Mouse (Mus musculus): ENCODE data around the gene Tank. TPM values are rescaled to one million over a fixed set of nuclear protein-coding genes. Genes with fewer than 3 reads are reported as not detected.

The Tank gene
- total RNA-seq (2021), result 10 to 100 TPM; 27.7 to 31.9 TPM
- long read RNA-seq, transcript Tank-203 (8 exons, 2,039 nt), result major isoform, 7 of 14 reads
- long read RNA-seq, partial matches to known transcripts, result 1 of 14 reads
- long read RNA-seq, other reads (novel, unspliced or antisense), result 6 of 14 reads

DNA sequence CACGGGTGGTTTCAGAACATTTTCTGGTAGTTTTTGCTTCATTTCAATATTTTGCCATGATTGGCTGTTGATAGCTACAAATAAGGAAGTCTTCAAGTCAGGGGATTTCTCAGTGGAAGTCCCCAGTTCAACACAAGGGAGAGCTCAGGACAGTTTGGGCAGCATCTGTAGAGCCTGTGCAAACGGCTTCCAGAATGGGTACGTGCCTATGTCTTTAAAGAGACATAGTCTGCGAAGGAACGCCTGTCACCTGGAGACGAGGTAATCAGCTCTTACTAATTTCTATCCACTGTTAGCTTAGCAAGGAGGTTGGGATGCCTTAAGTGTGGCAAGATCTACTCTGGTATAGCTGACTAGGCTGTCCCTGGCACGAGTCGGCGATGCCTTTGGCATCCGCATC is at the start of gene Tank:
TSS of gene Tank (plus strand) at position 153 of the 400 bp plus-strand sequence.
- no peak for DNase-seq (ENCODE audit: low spot score in 2 of 2)

DNA sequence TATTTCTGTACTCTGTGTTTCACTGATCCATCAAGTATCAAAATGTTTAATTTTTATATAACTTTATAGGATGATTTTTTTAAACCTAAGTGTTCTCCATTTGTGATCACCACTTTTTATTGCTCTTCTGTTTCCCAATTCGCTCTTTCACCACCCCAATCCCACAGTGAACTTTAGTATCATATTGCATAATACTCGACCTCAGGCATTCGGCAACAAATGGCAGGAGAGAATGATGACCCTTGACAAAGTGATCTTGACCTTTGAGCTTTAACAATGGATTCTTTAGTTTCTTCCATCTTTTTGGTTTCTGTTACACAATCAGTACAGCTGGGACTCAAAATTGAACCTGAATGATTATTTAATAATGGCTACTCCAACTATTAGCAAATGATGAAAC is 46.1 kb upstream of the Tank start:
- DNase-seq (ENCODE audit: low spot score in 2 of 2), result no peak

DNA sequence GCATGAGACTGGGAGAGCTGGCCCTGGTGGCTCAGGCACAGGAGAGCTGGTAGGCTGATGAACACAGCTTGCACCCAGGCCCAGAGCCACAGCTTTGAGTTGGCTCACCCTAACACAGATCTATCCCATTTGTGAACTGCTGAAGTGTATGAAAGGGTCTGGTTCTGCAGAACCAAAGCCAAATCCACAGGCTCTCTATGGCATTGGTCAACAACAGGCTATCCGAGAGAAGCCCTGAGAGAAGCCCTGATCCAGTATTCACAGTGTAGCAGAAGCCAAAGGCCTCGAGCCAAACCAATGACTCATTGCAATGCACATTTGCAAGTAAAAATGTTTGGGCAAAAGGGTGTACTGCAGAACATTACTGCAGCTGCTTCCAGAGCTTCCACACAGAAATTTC is 45.3 kb upstream of the Tank start:
- peak; percentile 30 to 85 for DNase-seq (ENCODE audit: low spot score in 2 of 2)

DNA sequence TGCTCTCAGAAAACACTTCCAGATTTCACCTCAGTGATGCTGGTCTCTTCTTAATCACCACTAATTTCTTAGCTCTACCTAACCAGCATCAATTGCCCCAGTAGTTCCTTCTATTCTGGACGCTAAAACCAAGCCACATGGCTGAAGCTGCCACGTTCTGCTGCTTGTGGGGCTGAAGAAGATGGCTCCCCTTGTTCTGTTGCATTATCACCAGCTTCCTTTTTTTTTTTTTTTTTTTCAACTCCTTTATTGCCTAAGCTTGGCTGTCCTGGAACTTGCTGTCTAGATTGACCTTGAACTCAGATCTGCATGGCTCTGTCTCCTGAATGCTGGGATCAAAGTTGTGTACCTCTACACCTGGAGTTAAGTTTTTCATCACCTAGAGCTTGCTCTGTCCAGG is 41.5 kb upstream of the Tank start:
- DNase-seq (ENCODE audit: low spot score in 2 of 2), result no peak

DNA sequence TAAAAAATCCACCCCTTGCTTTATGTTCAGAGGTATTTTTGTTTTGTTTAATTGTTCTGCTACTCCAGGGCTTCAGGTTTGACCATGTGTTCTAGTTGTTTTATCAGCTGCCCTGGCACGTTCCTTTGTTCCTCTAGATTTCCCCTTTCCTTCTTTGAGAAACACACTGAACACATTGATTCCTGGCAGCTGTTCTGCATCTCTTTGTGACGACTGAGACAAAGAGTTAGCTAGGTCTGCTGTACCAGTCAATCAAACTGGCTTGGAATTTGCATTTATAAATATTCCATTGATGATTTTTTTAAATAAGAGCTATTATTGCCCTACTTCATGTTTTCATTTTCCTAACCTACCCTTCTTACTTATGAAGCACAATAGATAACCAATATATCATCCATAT is 39.0 kb upstream of the Tank start:
- no peak for DNase-seq (ENCODE audit: low spot score in 2 of 2)

DNA sequence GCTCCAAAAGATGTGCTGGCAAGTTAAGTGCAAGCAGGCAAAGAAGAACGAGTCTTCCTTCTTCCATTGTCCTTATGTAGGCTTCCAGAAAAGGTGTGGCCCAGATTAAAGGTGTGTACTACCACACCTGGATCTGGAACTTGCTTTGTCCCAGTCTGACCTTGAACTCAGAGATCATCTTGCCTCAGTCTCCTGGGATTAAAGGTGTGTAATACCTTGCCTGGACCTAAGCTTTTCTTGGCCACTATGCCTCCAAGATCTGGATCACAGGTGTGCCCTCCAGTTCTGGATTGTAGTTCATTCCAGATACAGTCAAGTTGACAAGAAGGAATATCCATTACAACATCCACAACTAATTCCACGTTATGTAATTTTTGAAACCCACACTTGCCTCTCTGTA is 36.0 kb upstream of the Tank start:
- DNase-seq (ENCODE audit: low spot score in 2 of 2), result no peak

DNA sequence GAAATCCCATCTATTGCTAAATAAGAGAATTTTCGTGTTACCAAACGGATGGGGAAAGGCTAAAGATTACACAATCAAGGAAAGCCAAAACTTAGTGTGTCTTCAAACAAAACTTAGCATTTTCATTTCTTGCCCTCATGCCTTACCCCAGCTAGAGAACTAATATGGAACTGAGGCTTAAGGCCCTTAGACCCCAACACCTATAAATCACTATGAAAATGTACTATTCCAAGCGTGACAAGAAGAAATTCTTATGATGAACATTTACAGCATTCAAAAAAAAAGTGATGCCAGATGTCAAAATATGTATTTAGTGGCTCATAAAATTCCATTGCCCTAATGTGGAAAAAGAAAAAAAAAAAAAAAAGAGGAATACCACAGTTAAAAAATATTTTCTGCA is 32.7 kb upstream of the Tank start:
- DNase-seq (ENCODE audit: low spot score in 2 of 2), result no peak

DNA sequence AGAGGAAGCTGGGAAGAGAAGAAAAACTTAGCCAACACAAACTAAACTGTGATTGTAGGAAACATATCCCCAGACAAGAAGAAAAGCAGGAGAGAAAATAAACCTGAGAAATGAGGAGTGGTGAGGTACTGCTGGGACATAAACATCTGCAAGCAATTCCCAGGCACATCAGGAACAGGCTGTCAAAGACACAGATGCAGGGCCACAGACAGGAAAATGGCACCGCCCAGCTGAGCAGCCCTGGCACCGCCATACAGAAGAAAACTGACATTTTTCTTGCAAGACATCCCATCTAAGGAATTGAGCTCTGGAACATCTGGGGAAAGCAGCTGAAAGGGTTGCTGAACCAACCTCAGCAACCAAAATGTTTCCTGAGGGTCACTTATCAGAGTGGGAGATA is 30.4 kb upstream of the Tank start:
- no peak for DNase-seq (ENCODE audit: low spot score in 2 of 2)

DNA sequence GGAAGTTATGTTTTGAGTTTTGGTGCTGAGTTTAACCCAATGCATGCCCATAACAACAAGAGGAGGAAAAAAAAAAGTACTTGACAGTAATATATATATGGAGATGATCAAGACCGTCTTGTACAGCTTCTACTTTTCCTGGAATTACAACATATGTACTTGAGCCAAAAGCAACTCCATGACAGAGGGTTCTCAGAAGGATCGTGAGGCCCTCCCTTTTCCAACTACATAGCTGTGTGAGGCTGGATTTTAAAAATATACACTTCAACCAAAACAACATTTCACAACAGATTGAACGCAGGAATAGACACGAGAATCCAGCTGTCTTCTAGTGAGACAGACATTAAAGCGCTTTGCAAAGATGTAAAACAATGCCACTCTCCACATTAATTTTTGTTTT is 26.7 kb upstream of the Tank start:
- no peak for DNase-seq (ENCODE audit: low spot score in 2 of 2)

DNA sequence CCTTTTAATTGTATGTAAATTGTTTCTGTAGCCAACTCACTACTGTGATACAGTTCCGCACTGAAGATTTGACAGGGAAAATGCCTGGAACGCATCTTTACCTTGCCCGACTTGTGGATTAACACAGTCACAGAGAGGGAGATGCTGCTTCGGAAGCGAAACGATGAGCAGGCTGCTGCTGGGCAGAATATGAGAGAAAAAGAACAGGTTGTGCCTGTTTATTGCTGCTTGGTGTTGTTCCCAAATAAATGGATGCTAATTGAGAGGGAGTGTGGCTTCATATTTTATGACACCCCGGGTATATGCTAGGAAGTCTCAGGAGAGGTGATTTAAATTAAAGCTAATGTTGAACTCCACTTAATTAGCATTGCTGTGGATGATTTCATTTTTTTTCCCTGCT is 23.0 kb upstream of the Tank start:
- no peak for DNase-seq (ENCODE audit: low spot score in 2 of 2)

DNA sequence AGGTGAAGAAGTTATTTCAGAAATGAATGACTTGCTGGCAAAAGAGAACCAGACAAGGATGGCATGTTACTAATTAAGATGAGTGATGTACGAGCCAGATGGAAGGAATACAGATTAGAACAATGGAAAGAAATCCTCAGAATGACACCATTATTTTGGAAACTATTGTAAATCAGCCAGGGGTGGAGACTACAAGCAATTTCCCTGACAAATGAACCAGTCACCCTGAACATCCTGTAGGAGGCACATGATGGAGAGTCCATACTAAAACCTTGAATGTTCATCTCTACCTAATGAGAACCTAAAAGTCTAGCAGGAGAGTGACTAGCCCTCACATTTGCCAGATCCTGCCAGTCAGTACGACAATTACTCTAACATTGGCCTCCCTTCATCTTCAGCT is 22.6 kb upstream of the Tank start:
- DNase-seq (ENCODE audit: low spot score in 2 of 2), result no peak

DNA sequence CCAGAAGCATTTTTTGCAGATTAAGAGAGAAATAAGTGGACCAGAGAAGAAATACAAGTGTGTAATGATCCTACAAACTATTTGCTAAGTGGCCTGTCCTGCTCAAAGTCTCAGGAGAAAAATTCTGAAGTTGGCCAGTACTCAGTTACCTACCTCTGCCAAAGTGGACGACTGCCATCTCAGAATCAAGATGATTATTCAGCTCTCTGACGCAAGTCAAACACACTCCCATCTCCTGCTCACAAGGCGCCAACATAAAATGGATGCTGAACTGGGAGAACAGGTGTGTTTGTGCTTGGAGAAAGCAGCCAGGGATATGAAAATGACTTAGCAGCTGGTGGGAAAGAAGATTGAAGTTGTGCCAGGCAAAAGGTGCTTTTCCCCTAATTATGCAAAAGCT is 21.7 kb upstream of the Tank start:
- DNase-seq (ENCODE audit: low spot score in 2 of 2), result no peak

DNA sequence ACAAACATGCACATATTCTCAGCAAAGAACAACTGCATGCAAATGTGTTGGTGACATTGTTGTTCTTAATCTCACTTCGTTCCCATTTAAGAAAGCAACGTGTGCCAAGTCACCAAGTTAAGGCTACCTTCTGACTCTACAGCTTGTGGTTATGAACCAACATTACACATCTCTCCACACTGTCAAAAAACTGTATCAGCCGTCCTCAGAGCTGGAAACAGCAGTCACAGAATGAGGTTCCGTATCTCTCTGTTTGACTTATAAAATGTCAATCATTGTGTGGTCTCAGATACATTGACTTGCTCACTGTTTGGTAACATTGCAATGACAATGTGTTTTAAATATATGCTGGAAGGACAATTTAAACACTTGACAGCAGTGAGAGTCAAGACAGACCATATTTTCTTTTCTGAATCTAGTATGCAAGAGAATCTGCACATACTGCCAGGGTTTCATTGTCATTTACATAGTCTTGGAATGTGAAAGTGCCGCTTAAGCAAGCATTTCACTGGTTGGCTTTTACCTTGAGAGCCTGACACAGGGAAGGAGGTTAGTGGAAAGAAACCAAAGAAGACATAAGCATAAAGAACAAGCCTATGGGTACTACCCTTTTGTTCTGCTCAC is 20.4 kb upstream of the Tank start:
- DNase-seq (ENCODE audit: low spot score in 2 of 2), result no peak

DNA sequence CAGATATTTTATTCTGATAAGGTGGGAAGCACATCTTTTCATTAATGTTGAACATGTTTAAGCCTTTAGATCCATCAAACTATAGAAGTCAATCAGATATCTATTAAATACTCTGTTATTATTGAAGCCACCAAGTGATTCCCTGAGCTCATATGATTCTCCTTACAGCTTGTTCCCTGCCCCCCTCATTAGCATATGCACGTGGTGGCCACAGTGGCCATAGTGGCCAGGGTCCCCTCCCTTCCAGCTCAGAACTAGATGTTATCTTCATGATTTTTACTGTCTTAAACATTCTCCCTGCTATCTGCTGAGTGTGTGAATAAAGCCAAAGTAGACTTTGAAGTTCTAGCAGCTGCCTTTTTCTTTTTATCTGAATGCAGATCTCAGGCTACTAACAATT is 17.3 kb upstream of the Tank start:
- DNase-seq (ENCODE audit: low spot score in 2 of 2), result no peak

DNA sequence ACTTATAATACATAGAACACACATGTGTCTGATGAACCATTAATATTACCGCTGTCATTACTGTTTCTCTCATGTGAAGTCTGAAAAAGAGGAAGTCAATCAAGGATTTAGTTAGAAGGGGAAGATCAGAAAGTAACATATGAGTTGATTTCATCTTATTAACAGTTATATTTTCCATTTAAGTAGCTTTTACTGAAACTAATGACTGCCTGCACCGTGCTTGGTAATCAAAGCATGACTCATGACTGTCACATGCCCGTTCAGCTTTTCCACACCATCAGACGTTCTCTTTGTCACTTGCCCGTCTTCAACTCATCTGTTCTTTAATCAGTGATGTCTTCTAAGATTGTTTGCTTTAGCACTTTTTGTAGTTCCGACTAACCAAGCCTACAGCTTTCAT is 15.2 kb upstream of the Tank start:
- DNase-seq (ENCODE audit: low spot score in 2 of 2), result no peak

DNA sequence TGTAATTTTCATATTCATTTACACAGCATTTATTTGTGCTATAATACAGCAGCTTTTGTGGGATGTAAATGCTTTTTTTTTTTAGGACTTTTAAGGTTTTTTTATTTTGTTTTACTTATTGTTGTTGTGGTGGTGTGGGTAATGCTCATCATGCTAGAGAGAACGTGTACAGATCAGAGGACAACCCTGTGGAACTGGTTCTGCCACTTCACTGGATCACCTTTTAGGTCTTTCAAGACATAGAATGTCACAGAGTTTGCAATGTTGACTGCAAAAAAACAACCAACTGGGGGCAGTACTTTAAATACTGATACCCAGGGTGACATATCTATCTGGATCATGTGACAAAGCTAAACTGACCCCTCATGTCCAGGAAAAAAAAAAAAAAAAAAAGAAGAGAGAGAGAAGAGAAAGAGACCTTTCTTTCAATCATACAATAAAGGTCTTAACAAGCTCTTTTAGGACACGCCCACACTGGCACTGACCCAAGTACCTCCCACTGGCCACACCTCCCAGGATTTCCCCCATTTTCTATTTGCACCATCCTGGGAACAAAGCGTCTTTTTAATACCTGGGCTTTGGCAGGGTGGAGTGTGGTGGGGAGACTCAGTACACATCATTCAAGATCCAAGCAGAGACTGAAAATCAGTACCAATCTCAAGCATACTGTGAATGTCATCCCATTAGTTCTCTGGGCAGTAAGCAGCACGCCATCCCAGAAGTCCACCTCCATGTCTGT is 11.2 kb upstream of the Tank start:
- no peak for DNase-seq (ENCODE audit: low spot score in 2 of 2)

DNA sequence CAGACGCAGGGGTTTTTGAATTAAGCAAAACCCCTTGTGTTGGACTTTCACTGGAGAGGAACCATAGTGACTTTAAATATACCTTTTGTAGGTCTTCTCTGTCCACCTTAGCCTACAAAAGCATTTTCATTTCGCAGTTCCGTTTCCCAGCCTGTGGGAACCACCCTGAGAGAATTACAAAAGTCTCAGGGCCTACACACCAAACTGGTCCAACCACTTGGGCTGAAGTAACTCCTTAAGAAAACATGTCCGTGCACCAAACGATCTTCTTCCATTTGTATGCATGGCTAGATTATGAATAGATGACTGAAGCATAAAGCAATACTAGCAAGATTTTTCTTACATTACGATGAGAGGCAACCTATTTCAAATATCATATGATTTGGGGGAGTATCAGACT is 9.2 kb upstream of the Tank start:
- no peak for DNase-seq (ENCODE audit: low spot score in 2 of 2)

DNA sequence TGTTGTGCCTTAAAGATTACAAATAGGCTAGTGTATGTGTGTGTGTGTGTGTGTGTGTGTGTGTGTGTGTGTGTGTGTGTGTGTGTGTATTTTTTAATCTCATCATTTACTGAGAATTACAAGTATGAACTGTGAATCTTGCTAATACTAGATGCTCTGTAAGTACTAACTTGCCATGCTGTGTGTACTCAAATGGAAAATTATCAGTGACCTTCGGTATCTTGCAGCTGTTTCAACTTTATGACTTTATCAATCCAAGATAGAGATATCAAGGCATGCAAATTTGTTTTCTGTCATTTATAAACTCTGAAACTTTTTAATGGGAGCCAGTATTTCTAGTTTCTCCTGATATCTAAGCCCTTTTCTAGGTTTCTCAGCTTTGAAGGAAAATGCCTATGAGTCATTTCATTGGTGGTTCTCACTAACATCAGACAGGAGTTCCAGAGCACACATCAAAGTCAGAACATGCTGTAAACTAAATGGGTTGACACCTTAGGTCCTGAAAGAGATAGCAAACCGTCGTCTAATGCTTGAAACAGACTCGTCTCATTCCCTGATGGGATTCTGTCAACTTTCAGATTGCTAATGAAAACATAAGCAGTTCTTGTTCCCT is 6.9 kb upstream of the Tank start:
- DNase-seq (ENCODE audit: low spot score in 2 of 2), result no peak

DNA sequence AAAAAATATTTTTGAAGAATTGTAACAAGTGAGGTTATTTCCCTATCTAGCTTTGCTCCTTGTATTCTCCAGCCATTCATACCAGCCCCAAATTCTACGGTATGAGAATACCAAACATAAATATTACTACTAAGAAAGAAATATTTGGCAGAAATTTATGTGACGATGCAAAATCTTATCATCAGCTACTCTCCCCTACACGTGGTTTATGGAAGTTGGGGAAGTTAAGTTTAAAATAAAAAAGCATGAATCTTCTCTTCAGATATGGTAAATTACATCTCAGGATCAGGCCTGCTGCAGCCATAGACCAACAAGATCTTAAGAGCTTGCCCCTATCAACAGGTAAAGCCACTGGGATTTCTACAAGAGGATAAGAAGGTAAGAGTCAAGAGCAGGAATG is 1.9 kb upstream of the Tank start:
- no peak for DNase-seq (ENCODE audit: low spot score in 2 of 2)

DNA sequence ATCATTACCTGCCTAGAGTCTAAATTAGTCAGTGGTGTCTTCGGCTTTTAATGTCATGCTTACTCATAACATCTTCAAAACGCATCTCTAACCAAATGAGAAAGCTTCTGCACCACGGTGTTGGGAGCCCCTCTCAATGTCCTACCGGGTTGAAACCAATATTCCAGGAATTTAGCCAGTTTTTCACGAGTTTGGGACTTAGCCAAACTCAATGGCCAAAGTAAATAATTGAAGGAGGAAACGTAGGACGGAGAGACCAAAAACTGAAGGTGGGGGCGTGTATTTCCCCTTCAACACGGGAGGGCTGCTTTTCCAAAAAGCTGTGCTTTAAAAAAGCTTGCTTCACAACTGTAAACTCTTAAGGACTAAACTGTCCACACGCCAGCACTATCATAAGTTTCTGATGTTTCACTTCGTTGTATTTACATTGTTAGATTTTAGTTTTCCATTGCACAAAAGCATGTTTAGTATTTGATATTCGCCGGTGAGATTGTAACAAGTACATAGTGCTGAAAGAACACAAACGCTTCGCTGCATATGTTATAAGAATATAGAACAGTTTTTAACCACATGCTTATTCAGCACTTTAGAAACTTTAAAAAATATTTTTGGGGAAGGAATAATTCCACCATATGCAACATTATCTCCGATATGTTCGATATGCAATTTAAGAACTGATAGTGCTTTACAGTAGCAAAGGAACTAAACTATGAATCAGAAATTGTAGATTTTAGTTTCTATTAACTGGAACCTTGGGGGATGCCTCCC is 1.3 kb upstream of the Tank start:
- no peak for DNase-seq (ENCODE audit: low spot score in 2 of 2)

DNA sequence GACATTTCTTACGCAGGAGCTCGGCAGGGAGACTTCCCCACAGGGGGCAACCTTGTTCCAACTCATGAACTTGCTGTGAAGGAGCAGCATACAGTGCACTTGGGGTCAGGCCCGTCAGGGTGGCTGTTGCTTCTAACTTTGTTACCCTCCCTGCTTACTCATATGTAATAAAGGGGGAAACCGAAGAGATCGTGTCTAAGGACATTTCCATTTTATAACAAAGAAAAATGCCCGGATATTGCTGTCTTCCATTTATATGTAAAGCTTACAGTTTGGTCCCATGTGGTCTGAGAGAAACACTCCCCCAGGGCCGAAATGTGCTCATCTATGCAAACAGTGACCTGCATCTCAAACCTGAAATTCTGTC is 706 bp upstream of the Tank start:
- DNase-seq (ENCODE audit: low spot score in 2 of 2), result no peak

DNA sequence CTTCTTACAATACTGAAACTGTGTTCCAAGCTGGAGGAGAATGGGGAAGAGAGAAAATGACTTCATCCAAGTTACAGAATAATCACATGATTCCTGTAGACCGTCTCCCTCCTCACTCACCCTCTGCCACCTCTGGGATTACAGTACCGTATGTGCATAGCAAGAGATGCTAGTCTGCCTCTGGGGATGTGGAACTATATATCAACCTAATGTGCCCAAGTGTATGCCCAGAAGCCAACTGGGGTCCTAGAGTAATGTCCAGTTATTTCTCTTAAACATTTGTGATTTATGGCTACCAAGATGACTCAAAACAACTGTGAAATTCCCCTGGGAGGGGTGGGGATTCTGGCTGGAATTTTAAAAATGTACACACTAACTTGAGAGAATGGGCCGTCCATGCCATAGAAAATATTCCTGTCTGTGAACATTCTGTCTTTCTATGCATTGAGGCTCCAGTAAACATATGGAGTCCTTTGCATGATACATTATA is 1.2 kb downstream of the Tank start:
- no peak for DNase-seq (ENCODE audit: low spot score in 2 of 2)
